Mouse (Mus musculus): ENCODE measurements around the gene Tfe3.

- TF ChIP-seq CTCF (IDR thresholded peaks at IDR 0.05; ENCODE audit: low read depth, low read length), result no peak
- TF ChIP-seq POLR2A (IDR thresholded peaks at IDR 0.05; ENCODE audit: borderline replicate concordance, low read depth, low read length), result no peak
Measured at GRCm38 (mm10) chrX:7789542-7790136, 27.3 kb downstream of the Tfe3 start, which contains the start of gene Gripap1.
